ENCODE assay signal across 8 mouse cellular contexts in the genomic region with DNA sequence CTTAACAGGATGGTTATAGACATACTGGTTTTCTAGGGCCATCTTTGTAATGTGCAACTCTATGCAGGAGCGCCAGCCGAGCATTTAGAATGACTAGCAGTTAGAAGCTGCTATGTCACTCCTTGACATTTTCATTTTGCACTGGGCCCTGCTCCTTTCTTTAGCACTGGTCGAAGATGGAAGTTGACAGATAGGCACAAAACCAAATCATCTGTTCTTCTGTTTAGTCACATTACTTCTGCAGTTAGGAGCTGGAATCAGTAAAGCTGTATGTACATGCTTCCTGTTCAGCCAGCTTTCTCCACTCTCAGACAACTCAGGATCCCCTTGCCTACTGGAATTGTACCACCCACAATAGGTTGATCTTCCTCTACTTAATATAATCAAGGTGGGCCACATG. TPM values are rescaled to one million over a fixed set of nuclear protein-coding genes. Genes with fewer than 3 reads are reported as not detected.
DNase-seq lines count a peak whose midpoint lies in the region; ATAC-seq and TF ChIP-seq lines count a peak whose summit lies in the region.

No protein-coding gene starts in this region.

- peaks cover 38% of the 10 kb centered on the region for H3K36me3 ChIP-seq in erythroblast, embryonic 14.5 days (ENCODE audit: control insufficient read depth)
- peaks cover 1% of the 10 kb centered on the region; the same call in 1 of the 2 replicates for H3K36me3 ChIP-seq in ES-Bruce4 (ENCODE audit: control insufficient read depth, insufficient read depth, low read length, poor library complexity, severe bottlenecking)
- peaks cover 4% of the 10 kb centered on the region for H3K36me3 ChIP-seq in forebrain, embryonic 16.5 days (ENCODE audit: control insufficient read depth, insufficient read depth)

- no peak for TF ChIP-seq POLR2A in ES-Bruce4 (IDR thresholded peaks at IDR 0.05; ENCODE audit: insufficient read depth, low read length)

- no peaks in the 10 kb centered on the region for H3K27me3 ChIP-seq in erythroblast, embryonic 14.5 days (ENCODE audit: control insufficient read depth)
- no peaks in the 10 kb centered on the region for H3K27me3 ChIP-seq in ES-Bruce4 (ENCODE audit: control insufficient read depth, insufficient read depth, low read length, poor library complexity, severe bottlenecking)
- no peaks in the 10 kb centered on the region for H3K27me3 ChIP-seq in forebrain, embryonic 16.5 days (replicated peaks; ENCODE audit: control insufficient read depth, insufficient read depth, low read length)

- DNase-seq in yolk sac, embryonic 10.5 days (ENCODE audit: low spot score), result no peak
- DNase-seq in urinary bladder, adult 18-20 months (ENCODE audit: low spot score in 2 of 2), result no peak
- DNase-seq in ovary, postnatal 10 days (ENCODE audit: low spot score), result no peak

- TF ChIP-seq EP300 in ES-Bruce4 (IDR thresholded peaks at IDR 0.05; ENCODE audit: insufficient read depth, low read depth, low read length), result no peak

- WGBS in forebrain, embryonic 16.5 days, result 95% methylated on average over 3 of the region's 3 CpGs

- peaks cover 17% of the 10 kb centered on the region for H3K4me1 ChIP-seq in erythroblast, embryonic 14.5 days (ENCODE audit: control insufficient read depth)
- H3K4me1 ChIP-seq in ES-Bruce4 (ENCODE audit: control insufficient read depth, insufficient read depth, low read length), result no peaks in the 10 kb centered on the region
- H3K4me1 ChIP-seq in forebrain, embryonic 16.5 days (replicated peaks; ENCODE audit: control insufficient read depth, insufficient read depth, low read length), result peaks cover 8% of the 10 kb centered on the region

- peak overlapping the region; percentile 88 for H3K4me3 ChIP-seq in erythroblast, embryonic 14.5 days (replicated peaks)
- H3K4me3 ChIP-seq in ES-Bruce4 (ENCODE audit: low read depth, low read length), result no peak overlapping the region
- no peak overlapping the region for H3K4me3 ChIP-seq in forebrain, embryonic 16.5 days (replicated peaks; ENCODE audit: low read length)

- no peak for TF ChIP-seq CTCF in ES-Bruce4 (IDR thresholded peaks at IDR 0.05; ENCODE audit: low read depth, low read length)

- ATAC-seq in erythroblast, adult 5-6 weeks (replicated peaks; ENCODE audit: low FRiP score, poor library complexity, severe bottlenecking), result no peak
- ATAC-seq in forebrain, embryonic 16.5 days, result no peak
- ATAC-seq in megakaryocyte-erythroid progenitor cell, adult 5-6 weeks (replicated peaks; ENCODE audit: low FRiP score, low TSS enrichment, poor library complexity, severe bottlenecking), result peak; percentile 35

- H3K27ac ChIP-seq in ES-Bruce4 (ENCODE audit: insufficient read depth, low read length), result no peak overlapping the region
- no peak overlapping the region for H3K27ac ChIP-seq in forebrain, embryonic 16.5 days (ENCODE audit: low read length)

- peak overlapping the region; percentile 94; the same call in 1 of the 2 replicates for H3K9ac ChIP-seq in ES-Bruce4 (ENCODE audit: low read depth, poor library complexity, severe bottlenecking)
- H3K9ac ChIP-seq in forebrain, embryonic 16.5 days (replicated peaks; ENCODE audit: low read depth, low read length), result no peak overlapping the region

- H3K9me3 ChIP-seq in erythroblast, embryonic 14.5 days (ENCODE audit: control insufficient read depth, low read length), result no peaks in the 10 kb centered on the region
- no peaks in the 10 kb centered on the region for H3K9me3 ChIP-seq in ES-Bruce4 (replicated peaks; ENCODE audit: control insufficient read depth, insufficient read depth, low read length, poor library complexity, severe bottlenecking)
- no peaks in the 10 kb centered on the region for H3K9me3 ChIP-seq in forebrain, embryonic 16.5 days (ENCODE audit: control insufficient read depth, low read length)

- peak overlapping the region; percentile 55 for H3K4me2 ChIP-seq in forebrain, embryonic 16.5 days (ENCODE audit: low read length)

RNA-seq across cellular contexts. Expression of a gene that starts 1.6 kb away (rescaled TPM):
- 0.17 and 0.38 TPM in 2 replicates for polyA plus RNA-seq in erythroblast, embryonic 14.5 days (2012)
- 4.6 and 4.8 TPM in 2 replicates for total RNA-seq in erythroblast, adult 5-6 weeks (2015; ENCODE audit: low replicate concordance)
- total RNA-seq in erythroblast, adult 5-6 weeks (2017; ENCODE audit: low replicate concordance), result 5.6 and 6.7 TPM in 2 replicates
- polyA plus RNA-seq in ES-Bruce4 (2011; ENCODE audit: insufficient read depth, insufficient read length, low read depth, missing spikeins), result 28.3 and 30.2 TPM in 2 replicates
- polyA plus RNA-seq in forebrain, embryonic 16.5 days (2015; fragmentation: Nextera tagmentation; extraction: Ambion mirVana), result 26.0 and 28.8 TPM in 2 replicates
- total RNA-seq in megakaryocyte-erythroid progenitor cell, adult 5-6 weeks (2014; fragmentation: Nextera tagmentation), result 31.4 and 33.6 TPM in 2 replicates
- 39.2 and 53.4 TPM in 2 replicates for total RNA-seq in megakaryocyte-erythroid progenitor cell, adult 5-6 weeks (2017)

RNA-seq across cellular contexts. Expression of a gene that starts 18.2 kb away (rescaled TPM):
- not detected in 2 replicates for polyA plus RNA-seq in erythroblast, embryonic 14.5 days (2012)
- not detected in 2 replicates for total RNA-seq in erythroblast, adult 5-6 weeks (2015; ENCODE audit: low replicate concordance)
- not detected in 2 replicates for total RNA-seq in erythroblast, adult 5-6 weeks (2017; ENCODE audit: low replicate concordance)
- not detected in 2 replicates for polyA plus RNA-seq in ES-Bruce4 (2011; ENCODE audit: insufficient read depth, insufficient read length, low read depth, missing spikeins)
- 0.43 and 0.79 TPM in 2 replicates for polyA plus RNA-seq in forebrain, embryonic 16.5 days (2015; fragmentation: Nextera tagmentation; extraction: Ambion mirVana)
- not detected in 2 replicates for total RNA-seq in megakaryocyte-erythroid progenitor cell, adult 5-6 weeks (2014; fragmentation: Nextera tagmentation)
- total RNA-seq in megakaryocyte-erythroid progenitor cell, adult 5-6 weeks (2017), result 0.08 TPM in 1 of 2 replicates, not detected in the other

RNA-seq across cellular contexts. Expression of a gene that starts 48.3 kb away (rescaled TPM):
- 0.57 and 0.87 TPM in 2 replicates for polyA plus RNA-seq in erythroblast, embryonic 14.5 days (2012)
- 39.5 and 71.1 TPM in 2 replicates for total RNA-seq in erythroblast, adult 5-6 weeks (2015; ENCODE audit: low replicate concordance)
- 22.0 and 38.3 TPM in 2 replicates for total RNA-seq in erythroblast, adult 5-6 weeks (2017; ENCODE audit: low replicate concordance)
- 153 and 163 TPM in 2 replicates for polyA plus RNA-seq in ES-Bruce4 (2011; ENCODE audit: insufficient read depth, insufficient read length, low read depth, missing spikeins)
- 82.8 and 96.3 TPM in 2 replicates for polyA plus RNA-seq in forebrain, embryonic 16.5 days (2015; fragmentation: Nextera tagmentation; extraction: Ambion mirVana)
- 118 and 179 TPM in 2 replicates for total RNA-seq in megakaryocyte-erythroid progenitor cell, adult 5-6 weeks (2014; fragmentation: Nextera tagmentation)
- 108 and 144 TPM in 2 replicates for total RNA-seq in megakaryocyte-erythroid progenitor cell, adult 5-6 weeks (2017)

RNA-seq across cellular contexts. Expression of a gene that starts 48.4 kb away (rescaled TPM):
- polyA plus RNA-seq in erythroblast, embryonic 14.5 days (2012), result 0.62 and 1.5 TPM in 2 replicates
- 6.5 and 9.0 TPM in 2 replicates for total RNA-seq in erythroblast, adult 5-6 weeks (2015; ENCODE audit: low replicate concordance)
- 1.8 and 4.9 TPM in 2 replicates for total RNA-seq in erythroblast, adult 5-6 weeks (2017; ENCODE audit: low replicate concordance)
- 2.5 and 5.2 TPM in 2 replicates for polyA plus RNA-seq in ES-Bruce4 (2011; ENCODE audit: insufficient read depth, insufficient read length, low read depth, missing spikeins)
- polyA plus RNA-seq in forebrain, embryonic 16.5 days (2015; fragmentation: Nextera tagmentation; extraction: Ambion mirVana), result 46.0 and 49.3 TPM in 2 replicates
- total RNA-seq in megakaryocyte-erythroid progenitor cell, adult 5-6 weeks (2014; fragmentation: Nextera tagmentation), result 8.6 and 28.3 TPM in 2 replicates
- total RNA-seq in megakaryocyte-erythroid progenitor cell, adult 5-6 weeks (2017), result 3.9 and 9.6 TPM in 2 replicates

RNA-seq across cellular contexts. Expression of a gene that starts 48.6 kb away (rescaled TPM):
- polyA plus RNA-seq in erythroblast, embryonic 14.5 days (2012), result not detected in 2 replicates
- total RNA-seq in erythroblast, adult 5-6 weeks (2015; ENCODE audit: low replicate concordance), result 2.7 and 6.7 TPM in 2 replicates
- total RNA-seq in erythroblast, adult 5-6 weeks (2017; ENCODE audit: low replicate concordance), result 1.5 and 4.1 TPM in 2 replicates
- 5.1 and 5.8 TPM in 2 replicates for polyA plus RNA-seq in ES-Bruce4 (2011; ENCODE audit: insufficient read depth, insufficient read length, low read depth, missing spikeins)
- polyA plus RNA-seq in forebrain, embryonic 16.5 days (2015; fragmentation: Nextera tagmentation; extraction: Ambion mirVana), result 24.3 and 29.3 TPM in 2 replicates
- 1.6 and 5.8 TPM in 2 replicates for total RNA-seq in megakaryocyte-erythroid progenitor cell, adult 5-6 weeks (2014; fragmentation: Nextera tagmentation)
- 8.7 TPM in 1 of 2 replicates, not detected in the other for total RNA-seq in megakaryocyte-erythroid progenitor cell, adult 5-6 weeks (2017)

Comparison
In these comparisons a context has a peak if more than half of its experiments do, and no peak if none do; other contexts are left out.
1. RNA of a gene that starts 1.6 kb away (polyA plus RNA-seq): 28.3 to 30.2 TPM in ES-Bruce4 and 26.0 to 28.8 TPM in forebrain, embryonic 16.5 days; 0.17 to 0.38 TPM in erythroblast, embryonic 14.5 days; every median in the first group is over 10 times any median in the second.
2. RNA of a gene that starts 48.3 kb away (polyA plus RNA-seq): 153 to 163 TPM in ES-Bruce4 and 82.8 to 96.3 TPM in forebrain, embryonic 16.5 days; 0.57 to 0.87 TPM in erythroblast, embryonic 14.5 days; every median in the first group is over 10 times any median in the second.